Mouse (Mus musculus) lung, postnatal 14 days (tissue): ENCODE results near the gene Ghrhr.

Experiments
- DNase-seq: peaks from one replicate; pipeline ENCODE4 v3.0.0; 2021

Gene Ghrhr

GRCm38 (mm10) chr6:55354456-55355117 is 21.5 kb upstream of the Ghrhr start:
- no peak for DNase-seq

DNA sequence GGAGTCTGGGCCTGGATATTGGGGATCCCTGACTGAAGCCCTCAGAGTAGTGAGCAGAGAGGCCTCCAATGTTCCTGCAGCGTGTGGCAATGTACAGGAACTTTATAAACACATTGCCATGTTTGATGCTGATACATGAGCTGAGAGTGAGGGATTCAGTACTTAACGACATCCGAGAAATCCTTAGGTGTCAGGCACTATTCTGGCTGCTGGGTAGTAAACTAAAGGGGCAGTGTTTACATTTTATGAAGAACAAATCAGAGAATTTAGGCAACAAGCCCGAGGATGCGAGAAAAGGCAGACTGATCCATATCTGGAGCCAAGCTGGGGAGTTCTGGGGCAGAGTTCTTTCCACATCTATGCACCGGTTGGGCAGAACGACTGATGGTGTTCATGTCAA is 20.5 kb upstream of the Ghrhr start:
- no peak for DNase-seq

DNA sequence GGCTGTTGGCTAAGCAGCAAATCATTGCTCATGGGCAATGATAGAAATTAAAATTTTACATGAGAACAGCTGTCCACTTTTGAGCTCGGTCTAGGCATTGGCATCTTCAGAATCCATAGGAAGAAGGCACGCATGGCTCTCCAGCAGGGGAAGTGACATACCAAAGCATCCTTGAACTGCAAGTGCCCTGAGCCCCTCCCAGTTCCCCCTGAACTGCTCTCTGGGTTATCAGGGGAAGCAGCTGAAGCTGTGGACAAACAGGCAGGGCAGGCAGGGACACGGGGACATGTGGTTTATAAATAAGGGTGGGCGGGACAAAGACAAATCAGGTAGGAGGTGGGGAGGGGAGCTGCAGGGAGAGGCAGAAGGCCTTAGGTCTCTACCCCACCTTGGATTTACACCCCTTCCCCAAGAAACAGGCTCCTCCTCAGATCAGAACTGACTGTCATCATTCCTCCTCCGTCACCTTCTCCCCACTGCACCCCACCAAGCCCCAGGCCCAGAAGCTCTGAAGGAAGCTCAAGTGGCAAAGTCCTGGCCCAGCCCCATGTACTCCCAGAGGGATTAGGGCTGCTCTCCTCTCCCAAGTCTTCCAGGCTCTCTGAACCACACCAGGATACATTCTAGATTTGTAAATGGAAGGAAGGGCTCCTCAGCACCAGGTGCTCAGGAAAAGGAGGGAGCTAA is 19.9 kb upstream of the Ghrhr start:
- DNase-seq = no peak

DNA sequence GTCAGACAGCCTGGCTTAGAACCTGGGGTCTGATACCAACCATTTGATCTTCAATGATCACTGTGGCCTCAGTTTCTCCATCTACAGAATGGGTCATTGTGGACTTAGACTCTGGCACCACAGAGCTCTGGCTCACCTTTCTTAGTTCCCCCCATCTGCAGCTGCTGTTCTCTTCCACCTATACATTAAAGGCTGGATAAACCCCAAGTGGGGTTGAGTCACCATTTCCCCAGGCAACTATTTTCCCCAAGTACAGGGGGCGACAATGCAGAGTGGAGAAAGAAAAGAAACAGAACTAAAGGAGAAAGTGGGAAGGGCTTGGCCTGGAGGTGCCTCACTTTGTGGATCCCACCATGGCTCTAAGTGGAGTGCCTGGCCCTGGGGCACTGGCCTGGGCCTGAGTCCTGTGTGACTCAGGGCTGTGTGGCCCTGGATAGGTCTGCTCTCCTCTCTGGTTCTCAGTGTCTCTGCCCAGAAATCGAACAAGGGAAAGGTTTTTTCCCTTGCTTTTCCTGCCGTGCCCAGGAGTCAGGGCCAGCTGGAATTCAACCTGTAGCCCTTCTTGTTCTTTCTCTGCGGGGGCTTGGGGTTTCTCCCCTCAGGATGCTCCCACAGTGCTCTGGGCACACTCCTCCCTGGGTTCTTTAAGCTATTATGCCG is 19.0 kb upstream of the Ghrhr start:
- no peak for DNase-seq

DNA sequence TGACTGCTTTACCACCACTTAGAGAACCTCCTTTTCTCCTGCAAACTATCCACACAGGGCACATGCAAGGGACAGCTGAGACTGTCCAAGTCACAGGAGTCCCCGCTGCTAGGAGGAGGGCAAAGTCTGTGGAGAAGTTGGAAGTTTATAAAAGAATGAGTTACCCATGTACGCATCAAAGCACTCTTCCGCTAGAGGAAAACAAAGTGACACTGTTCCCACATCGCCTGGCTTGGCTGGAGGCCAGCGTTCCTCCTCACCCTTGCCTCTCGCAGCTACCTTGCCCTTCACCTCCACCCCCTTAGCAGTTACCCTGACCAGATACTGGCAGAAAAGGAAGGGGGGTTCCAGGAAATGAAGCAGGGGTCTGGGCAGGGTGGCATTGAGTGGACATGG is 18.5 kb upstream of the Ghrhr start:
- DNase-seq = peak; percentile 48

- no peak for DNase-seq
Measured at GRCm38 (mm10) chr6:55358731-55359143, 17.4 kb upstream of the Ghrhr start.

DNA sequence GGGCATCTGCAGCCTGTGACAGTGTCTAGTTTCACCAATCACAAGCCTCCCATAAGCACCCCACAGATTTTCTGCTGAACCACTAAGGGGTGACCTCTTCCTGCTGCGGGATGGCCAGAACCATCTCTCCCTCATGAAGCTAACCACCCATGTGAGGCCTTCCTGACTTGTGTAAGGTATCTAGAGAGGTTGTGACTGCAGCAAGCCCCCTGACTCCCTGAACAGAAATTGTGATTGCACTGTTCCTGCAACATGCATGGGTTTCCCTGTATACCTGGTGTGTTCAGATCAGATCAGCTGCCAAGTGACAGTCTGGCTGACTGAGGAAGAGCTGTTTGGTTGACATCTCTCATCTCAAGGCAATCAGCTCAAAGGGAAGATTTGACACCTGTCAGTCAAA is 13.4 kb upstream of the Ghrhr start:
- DNase-seq = no peak

- no peak for DNase-seq
Measured at GRCm38 (mm10) chr6:55367126-55367525, 9.0 kb upstream of the Ghrhr start.

DNA sequence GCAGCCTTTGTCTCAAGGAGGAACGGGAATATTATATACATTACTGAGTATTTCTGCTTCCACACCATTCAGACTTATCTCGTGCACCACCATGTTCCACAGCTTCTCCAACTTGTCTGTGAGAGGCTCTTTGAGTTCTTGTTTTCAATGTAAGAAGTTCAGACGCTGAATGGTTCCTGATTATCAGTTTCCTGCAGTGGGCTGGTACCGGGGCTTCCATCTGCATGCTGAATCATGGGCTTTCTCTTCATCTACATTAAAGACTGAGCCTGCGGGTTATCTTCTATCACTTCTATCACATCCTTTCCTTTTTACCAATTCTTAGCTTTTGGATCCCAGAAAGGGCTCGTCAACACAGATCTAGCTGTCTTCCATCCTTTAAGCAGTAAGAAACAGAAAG is 5.3 kb upstream of the Ghrhr start:
- DNase-seq = no peak

GRCm38 (mm10) chr6:55376511-55376910 is 416 bp downstream of the Ghrhr start:
- DNase-seq = no peak

DNA sequence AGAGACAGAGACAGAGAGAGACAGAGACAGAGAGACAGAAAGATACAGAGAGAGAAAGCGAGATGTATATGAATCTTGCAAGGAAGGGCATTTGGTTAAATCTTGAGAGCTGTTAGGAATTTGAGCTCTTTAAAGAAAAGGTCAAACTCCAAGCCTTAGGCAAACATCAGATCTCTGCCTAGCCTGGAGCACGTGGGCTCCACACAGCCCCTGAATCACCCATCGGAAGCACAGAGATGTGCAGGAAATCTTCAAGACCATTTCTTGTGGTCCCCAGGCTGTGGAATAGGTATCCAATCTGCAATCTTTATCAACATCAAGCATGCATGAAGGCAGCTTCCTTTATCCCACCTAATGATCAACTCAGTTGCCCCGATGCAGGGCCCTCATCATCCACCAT is 1.4 kb downstream of the Ghrhr start:
- no peak for DNase-seq

- DNase-seq = peak; percentile 47
Measured at GRCm38 (mm10) chr6:55379641-55380335, 3.7 kb downstream of the Ghrhr start.

DNA sequence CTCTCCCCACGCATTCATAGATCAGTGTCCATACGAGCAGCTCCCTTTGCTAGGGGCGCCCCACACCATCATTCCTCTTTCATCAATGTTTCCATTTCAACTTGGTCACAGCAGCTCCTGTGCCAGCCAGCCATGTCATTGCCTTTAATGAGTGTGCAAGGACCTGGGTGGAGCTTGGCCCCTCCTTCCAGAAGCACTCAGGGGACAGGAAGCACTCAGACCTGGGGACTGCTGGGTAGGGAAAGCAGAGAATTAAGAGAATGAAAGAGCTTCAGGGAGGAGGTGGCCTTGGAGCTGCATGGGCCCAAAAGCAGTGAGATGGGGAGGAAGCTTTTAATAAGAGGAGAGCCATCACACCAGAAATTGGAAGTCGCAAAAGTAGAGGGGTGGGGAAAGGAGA is 5.9 kb downstream of the Ghrhr start:
- DNase-seq = no peak

GRCm38 (mm10) chr6:55383897-55384296 is 7.8 kb downstream of the Ghrhr start:
- peak; percentile 84 for DNase-seq

DNA sequence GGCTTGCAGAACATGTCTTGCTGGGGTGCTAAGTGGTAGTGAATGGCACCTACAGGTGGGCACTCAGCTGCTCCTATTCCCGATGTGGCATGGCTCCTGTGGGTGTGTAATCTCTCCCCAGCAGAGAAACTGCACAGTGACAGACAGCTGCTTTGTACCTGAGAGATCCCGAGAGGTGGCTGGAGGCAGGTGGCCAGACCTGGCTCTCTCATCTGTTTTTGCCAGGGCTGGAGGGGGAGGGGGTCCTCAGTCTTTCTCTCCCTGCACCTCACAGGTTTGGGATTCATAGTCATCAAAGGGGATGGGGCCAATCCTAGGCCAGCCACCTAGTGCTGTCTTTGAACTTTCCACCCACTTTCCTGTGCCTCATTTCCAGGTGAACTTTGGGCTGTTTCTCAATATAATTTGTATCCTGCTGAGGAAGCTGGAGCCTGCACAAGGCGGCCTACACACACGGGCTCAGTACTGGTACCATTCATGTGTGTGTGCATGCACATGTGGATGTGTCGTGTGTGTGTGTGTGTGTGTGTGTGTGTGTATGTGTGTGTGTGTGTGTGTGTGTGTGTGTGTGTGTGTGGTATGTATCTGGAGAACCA is 8.4 kb downstream of the Ghrhr start:
- no peak for DNase-seq

- DNase-seq = no peak
Measured at GRCm38 (mm10) chr6:55388546-55389169, 12.6 kb downstream of the Ghrhr start.

- no peak for DNase-seq
Measured at GRCm38 (mm10) chr6:55389321-55389720, 13.2 kb downstream of the Ghrhr start.

GRCm38 (mm10) chr6:55391814-55392213 is 15.7 kb downstream of the Ghrhr start:
- DNase-seq = no peak

DNA sequence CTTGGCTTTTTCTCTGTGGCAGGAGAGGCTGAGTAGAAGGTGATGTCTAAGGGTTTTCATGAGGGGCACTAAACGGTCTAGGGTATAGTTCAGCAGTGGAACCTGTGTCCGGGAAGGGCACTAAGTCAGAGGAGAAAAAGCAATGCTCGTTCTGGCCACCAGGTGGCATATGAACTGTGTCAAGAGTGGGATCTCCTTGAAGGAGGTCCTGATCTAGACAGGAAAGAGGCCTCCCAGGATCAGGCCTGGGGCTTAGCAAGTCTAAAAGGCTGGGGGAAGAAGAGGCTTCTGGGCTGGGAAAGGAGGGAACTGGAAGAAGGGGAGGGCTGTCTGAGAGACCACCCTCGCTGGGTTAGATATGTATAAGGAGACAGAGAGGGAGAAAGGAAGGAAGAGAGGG is 16.4 kb downstream of the Ghrhr start:
- DNase-seq = peak; percentile 86

- no peak for DNase-seq
Measured at GRCm38 (mm10) chr6:55394854-55395253, 18.8 kb downstream of the Ghrhr start.

DNA sequence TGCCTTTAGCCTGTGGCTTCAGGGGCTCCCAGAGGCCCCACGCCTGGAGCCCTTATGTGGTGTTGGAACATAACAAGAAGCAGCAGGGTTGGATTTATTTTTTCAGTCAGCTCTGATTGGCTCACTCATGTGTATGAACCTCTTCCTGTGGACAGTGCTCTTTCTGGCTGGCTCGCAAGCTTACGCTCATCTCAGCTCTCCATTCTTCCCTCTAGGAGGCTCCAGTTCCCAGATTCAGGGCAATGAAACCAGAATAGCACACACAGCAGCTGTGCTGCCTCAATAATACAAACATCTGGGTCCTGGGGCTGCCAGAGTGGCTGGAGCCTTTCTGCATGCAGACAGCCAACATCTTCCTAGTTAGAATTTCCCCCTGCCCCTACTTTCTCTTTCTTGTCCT is 20.1 kb downstream of the Ghrhr start:
- DNase-seq = peak; percentile 35

- DNase-seq = peak; percentile 18
Measured at GRCm38 (mm10) chr6:55396622-55397041, 20.5 kb downstream of the Ghrhr start.
